Mouse (Mus musculus) Patski (cell line): ENCODE data around the gene Ptcd1. TPM values are rescaled to one million over a fixed set of nuclear protein-coding genes. Genes with fewer than 3 reads are reported as not detected.

ENCODE experiments used
- ATAC-seq: fragments of 100-300 bp; one replicate; pipeline ENCODE4 v1.8.0; 2021
- CTCF ChIA-PET: fragments of 350-600 bp; sonication (Branson Sonifier 250); formaldehyde crosslinking; loops from one replicate; lab custom pipeline; 2022; ENCODE audit warnings: inconsistent platforms; lab: Charles Lee
- POLR2A ChIA-PET: fragments of 350-600 bp; sonication (Branson Sonifier 250); formaldehyde crosslinking; loops from one replicate; lab custom pipeline; 2022; ENCODE audit warnings: antibody characterized with exemption, inconsistent platforms; lab: Charles Lee
- DNase-seq: peaks from one replicate; pipeline ENCODE4 v3.0.0-alpha.2; 2011; ENCODE audit warnings: low read depth, low spot score
- H3K27me3 ChIP-seq: fragments of 371-371 bp; one replicate; pipeline ENCODE4 v1.5.1; 2021
- CTCF ChIP-seq: fragments of 100-300 bp; IDR thresholded peaks from one replicate; pipeline ENCODE4 v1.5.1; 2021
- in situ Hi-C: fragments of 300-500 bp; cut with MboI; formaldehyde crosslinking; loops from 3 replicates; pipeline ENCODE4 v1.11.1; 2018; ENCODE audit warnings: low pct_unique_long_range_greater_than_20kb, mixed read lengths
- polyA plus RNA-seq: library from polyadenylated mRNA; unstranded; gene quantifications from one replicate; pipeline ENCODE4 v1.2.3, GENCODE M21; 2021

The Ptcd1 gene
- polyA plus RNA-seq, 1 experiment from 2014 or later, result 16.9 TPM

- no peaks in the 10 kb centered on the region for H3K27me3 ChIP-seq
- TF ChIP-seq CTCF, result no peak
- ChIA-PET POLR2A (no interaction called here), CTCF (no interaction called here)
- DNase-seq, result no peak
- in situ Hi-C loops, result no loop called here
- no peak for ATAC-seq
These were observed 65.9 kb downstream of the Ptcd1 start for GRCm38 (mm10) chr5:145100960-145101359.

GRCm38 (mm10) chr5:145098340-145098821 is 68.5 kb downstream of the Ptcd1 start:
- POLR2A ChIA-PET, result interaction anchor here (1.0 to 1.2 kb wide), 2 partner anchors 12 to 14 kb away, joined by 3 read pairs; partner anchors contain the start of genes Arpc1a and Kpna7
- no peaks in the 10 kb centered on the region for H3K27me3 ChIP-seq
- no peak for TF ChIP-seq CTCF
- CTCF ChIA-PET, result interaction anchor here (1.6 kb wide), 1 partner anchor 10 kb away, joined by 5 read pairs; no protein-coding TSS in a partner anchor
- DNase-seq (no peak), ATAC-seq (no peak)
- in situ Hi-C loops, result no loop called here

Other genes with a start within 250 kb of the Ptcd1 start
- gene Smurf1, start 201.3 kb downstream of the Ptcd1 start, polyA plus RNA-seq, result 50.0 TPM
- gene Gm4871, start 134.4 kb downstream of the Ptcd1 start, polyA plus RNA-seq, result not detected
- gene 1700018F24Rik, start 124.1 kb downstream of the Ptcd1 start, polyA plus RNA-seq, result not detected
- gene Arpc1a, start 83.3 kb downstream of the Ptcd1 start, polyA plus RNA-seq, result 164 TPM
- gene Kpna7, start 83.1 kb downstream of the Ptcd1 start, polyA plus RNA-seq, result 0.21 TPM
- gene Arpc1b, start 52.9 kb downstream of the Ptcd1 start, polyA plus RNA-seq, result 707 TPM
- 188 TPM for gene Pdap1, start 26.9 kb downstream of the Ptcd1 start, polyA plus RNA-seq
- 170 TPM for gene Bud31, start 26.7 kb downstream of the Ptcd1 start, polyA plus RNA-seq
- 33.9 TPM for gene Cpsf4, start 105 bp upstream of the Ptcd1 start, polyA plus RNA-seq
- 581 TPM for gene Atp5j2, start 25.0 kb upstream of the Ptcd1 start, polyA plus RNA-seq
- 11.6 TPM for gene Zkscan14, start 34.8 kb upstream of the Ptcd1 start, polyA plus RNA-seq
- 14.0 TPM for gene Zkscan5, start 37.5 kb upstream of the Ptcd1 start, polyA plus RNA-seq
- gene Zfp655, start 64.6 kb upstream of the Ptcd1 start, polyA plus RNA-seq, result 52.8 TPM
- 25.9 TPM for gene Zscan25, start 113.4 kb upstream of the Ptcd1 start, polyA plus RNA-seq
- gene Cyp3a57, start 178.2 kb upstream of the Ptcd1 start, polyA plus RNA-seq, result not detected